Mouse (Mus musculus): Measurements from ENCODE around the gene Kcnh5.

The Kcnh5 gene

DNA sequence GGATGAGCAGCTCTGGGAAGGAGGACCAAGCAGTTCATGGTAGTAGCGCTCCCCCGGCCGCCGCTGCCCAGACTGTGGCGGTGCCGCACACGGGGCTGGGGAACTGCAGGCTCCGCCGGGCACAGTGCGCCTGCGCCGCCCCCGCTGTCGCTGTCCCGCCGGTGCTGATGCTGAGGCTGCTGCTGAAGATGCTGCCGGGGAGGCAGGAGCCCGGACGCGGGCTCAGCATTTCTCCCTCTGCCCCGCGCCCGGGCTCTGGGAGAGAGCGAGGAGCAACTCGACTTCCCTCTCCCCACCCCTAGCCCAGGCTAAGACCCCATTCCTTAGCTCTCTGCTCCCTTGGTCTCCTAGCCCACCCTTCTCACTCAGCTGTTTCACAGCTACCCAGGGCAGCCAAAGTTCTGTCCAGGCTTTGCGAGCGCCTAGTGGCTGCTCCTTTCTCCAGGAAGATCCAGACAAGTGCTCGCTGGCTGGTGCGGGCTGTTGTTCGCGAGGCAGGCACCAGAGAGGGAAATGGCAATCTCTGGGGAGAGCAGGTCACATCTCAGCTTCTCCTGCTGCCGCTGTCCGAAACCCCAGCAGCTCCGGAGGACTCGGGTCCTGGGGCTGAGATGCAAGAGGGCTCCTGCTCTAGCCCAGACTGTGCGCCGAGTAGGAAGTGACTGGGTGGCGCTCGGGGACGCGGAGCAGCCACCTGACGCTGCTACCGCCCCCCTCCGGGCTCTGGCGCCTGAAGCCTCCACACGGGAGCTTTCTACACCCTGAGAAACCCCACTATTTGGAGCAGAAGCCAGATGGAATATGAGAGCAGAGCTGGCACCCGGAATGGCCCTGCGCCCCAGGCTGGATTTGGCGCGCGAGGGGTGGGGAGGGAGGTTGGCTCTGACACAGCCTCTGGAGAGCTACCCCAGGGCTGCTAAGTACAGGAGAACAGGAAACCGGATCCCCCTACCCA is at the start of gene Kcnh5:
Gene Kcnh5 (minus strand): TSS at position 642 of the 955 bp plus-strand sequence.
- no peak for DNase-seq (ENCODE audit: low read depth)

DNA sequence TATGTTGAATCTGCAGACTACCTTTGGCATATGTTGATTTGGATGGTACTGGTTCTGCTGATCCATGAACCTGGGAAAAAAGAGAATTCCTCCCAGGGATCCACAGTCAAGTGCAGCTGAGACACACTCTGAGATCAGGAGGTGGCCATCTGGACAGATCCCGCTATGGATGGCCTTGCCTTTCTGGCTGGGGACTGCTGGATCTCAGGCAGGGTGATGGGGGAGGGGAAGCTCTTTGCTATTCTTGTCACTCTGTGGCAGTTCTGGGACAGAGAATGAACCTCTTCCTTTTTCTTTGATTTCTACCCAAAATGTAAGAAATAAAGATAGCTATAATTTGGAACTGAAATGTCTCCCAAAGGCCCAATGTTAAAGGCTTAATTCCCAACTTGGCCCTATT is 46.8 kb upstream of the Kcnh5 start:
- no peak for DNase-seq (ENCODE audit: low read depth)

DNA sequence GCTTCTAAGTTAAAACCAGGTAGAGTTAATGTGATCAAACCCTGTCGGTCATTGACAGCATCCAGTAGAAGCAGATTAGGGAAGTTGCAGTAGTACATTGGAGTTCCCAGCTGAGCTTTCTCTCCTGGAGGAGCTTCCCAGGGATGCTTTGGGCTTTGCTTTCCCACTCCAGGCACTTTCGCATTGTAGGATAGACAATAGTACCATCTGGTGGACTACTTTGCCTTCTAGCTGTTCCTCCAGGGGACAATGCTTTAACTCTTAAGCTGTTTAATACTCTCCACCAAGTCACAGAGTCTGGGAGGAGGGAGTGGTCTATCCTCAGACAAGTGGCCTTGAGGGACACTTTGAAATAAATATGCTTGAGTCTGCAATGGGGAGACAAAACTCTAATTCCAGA is 12.3 kb upstream of the Kcnh5 start:
- no peak for DNase-seq (ENCODE audit: low read depth)

DNA sequence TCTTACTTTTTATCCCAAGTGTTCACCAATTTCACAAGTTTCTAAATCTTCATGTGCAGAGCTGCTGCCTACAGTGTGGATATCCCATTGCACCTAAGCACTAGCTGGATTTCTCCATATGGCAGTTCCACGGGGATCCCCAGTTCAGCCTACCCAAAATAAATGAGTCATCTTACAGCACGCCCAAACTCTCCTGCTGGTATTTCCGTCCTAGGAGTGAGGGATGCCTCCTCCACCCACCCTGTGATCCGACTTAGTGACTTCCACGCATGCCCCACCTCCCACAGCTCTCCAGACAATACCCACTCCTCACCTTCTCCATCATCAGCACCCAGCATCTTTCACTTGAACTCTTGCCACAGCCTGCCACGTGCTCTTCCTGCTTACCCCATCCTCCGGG is 5.5 kb upstream of the Kcnh5 start:
- DNase-seq (ENCODE audit: low read depth): no peak

DNA sequence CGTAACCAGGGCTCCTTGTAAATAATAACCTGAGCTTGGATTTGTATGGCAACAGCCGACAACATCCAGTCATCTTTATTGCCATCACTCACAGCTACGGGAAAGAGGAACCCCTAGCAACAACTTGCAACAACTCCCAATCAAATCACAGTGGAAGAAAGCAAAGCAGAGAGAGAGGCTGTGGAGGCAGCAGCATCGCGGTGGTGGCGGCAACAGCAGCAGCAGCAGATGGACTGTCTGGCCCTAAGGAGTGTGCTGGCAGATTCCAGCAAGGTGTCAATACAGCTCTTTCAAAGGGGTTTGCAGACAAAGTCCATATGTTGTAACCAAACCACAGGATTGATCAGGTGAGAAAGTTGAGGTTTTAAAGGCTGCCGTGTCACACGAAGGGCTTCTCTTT is 2.4 kb upstream of the Kcnh5 start:
- DNase-seq (ENCODE audit: low read depth): no peak

DNA sequence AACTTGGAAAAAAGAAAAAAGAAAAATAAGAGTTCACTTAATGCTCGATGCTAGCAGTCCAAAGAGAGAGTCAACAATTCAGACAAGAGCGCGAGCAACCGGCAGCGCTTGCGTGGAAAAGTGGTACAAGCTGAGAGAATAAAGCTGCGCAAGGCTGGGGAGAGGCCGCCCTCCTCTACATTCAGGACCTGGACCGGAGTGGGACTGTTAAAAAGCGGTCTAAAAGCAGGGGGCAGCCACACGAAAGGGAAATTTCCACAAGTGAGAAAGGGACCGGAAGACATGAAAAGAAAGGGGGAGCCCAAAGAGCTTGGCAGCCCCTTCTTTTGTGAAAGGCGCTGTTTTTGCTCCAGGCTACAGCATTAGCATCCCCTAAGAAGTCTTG is 506 bp upstream of the Kcnh5 start:
- no peak for DNase-seq (ENCODE audit: low read depth)

DNA sequence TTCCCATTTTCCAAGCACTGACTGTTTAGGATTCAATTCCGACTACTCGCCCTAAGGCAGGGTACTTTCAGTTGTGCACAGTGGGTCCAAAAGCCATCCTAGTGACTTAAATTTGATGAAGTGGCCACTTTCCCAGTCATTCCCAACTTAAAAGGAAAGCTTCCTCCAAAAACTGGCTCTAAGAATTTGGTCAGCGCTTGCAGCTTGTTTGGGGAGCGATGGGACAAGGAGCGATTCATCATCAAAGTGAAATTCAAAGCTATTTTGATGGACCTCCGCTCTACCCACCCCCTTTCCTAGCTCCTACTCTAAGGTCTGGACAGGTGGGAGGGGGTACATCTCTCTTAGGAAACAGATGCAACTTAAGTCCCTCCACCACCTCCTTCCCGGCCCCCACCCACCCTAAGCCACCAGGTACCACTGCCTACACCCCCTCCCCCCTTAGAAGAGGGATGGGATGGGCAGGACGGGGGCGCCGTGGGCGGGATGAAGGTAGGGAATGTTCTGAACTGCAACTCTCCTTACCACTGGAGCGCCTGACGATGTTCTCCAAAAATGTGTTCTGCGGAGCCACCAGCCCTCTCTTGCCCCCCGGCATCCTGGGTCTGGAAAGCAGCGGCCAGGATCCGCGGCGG is 1.1 kb downstream of the Kcnh5 start:
- DNase-seq (ENCODE audit: low read depth): no peak

DNA sequence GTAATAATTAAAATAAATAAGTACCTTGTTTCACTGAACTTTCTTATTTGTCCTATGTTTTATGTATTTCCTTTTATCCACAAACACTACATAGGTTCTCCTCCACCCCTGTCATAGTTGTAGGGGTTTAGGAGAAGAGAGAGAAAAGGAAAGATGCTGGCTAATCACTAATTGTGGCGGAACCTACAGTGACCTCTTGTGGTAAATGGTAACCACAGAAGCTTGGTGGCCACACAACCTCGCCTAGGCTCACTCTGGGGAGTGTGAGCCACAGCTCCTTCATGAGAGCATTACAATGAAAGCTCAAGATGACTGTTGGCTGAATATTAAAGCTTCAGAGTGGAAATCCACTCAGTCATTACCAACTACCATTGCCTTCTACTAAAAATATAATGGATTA is 6.2 kb downstream of the Kcnh5 start:
- peak; percentile 48 for DNase-seq (ENCODE audit: low read depth)

DNA sequence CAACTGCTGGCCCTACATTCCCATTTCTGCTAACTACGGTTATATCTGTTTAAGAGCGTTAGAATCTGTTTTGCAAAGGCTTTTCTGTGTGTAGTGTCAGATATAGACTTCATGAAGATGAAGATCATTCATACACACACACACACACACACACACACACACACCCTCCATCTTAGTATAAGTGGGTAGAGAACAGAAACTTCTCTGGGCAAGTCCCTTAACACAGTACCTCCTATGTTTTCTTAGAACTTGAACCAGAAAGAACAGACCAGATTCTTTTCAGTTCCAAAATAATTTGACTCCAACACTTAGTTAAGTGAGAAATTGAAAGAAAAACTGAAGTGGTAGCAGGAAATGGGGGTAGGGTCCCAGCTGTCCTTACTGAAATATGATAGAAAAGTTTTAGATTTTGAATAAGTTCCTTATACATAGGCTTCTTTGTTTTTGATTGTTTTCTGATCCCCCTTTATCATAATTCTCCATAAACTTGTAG is 24.0 kb downstream of the Kcnh5 start:
- DNase-seq (ENCODE audit: low read depth): no peak

DNA sequence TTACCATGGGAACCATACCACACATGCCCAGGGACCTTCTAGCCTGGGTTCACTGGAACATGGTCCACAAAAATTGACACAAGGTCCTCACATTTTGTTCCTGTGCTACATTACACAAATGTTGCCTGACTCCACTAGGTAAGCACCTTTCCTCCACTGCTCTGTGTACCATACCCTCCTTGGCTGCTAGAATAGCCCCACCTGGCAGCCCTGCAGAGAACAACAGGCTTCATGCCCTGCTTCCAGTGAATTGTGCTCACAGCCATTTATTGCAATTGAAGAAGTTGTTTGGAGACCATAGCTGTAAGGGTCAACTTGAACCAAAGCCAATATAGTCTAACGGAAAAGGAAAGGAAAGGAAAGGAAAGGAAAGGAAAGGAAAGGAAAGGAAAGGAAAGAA is 37.3 kb downstream of the Kcnh5 start:
- DNase-seq (ENCODE audit: low read depth): no peak

DNA sequence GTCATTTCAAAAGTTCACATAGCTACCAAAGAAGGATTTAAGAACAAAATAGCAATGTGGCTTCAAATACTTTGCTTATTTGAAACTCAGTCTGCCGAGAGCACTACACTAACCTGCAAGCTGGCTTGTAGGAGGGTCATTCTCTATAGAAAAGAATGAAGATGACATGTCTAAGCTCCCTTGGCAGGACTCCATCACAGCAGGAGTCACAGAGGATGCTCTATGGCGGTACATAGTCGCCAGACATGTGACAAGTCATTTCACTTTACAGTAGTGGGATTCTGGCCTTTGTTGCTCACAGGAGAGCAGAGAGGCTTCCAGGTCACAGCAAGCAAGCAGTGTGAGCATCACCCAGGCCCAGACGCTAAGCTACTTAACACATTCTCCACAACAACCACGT is 85.2 kb downstream of the Kcnh5 start:
- no peak for DNase-seq (ENCODE audit: low read depth)

DNA sequence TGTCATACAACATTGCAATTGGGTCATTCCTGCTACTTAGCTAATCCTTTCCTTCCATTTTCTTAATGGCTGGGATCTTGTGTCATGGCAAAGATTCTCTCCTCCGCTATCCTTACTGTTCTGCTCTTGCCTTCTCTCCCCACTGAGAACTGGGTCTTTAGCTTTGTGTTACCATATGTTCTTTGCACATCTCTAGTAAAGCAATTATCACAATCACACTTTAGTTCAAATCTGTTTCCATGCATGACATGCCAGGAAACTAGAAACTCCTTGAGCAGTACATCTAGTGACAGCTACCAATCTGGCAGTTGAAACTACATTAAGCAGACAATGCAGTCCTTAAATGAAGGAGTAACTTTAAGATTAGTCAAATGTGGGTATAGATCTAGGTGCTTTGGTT is 86.2 kb downstream of the Kcnh5 start:
- DNase-seq (ENCODE audit: low read depth): no peak

DNA sequence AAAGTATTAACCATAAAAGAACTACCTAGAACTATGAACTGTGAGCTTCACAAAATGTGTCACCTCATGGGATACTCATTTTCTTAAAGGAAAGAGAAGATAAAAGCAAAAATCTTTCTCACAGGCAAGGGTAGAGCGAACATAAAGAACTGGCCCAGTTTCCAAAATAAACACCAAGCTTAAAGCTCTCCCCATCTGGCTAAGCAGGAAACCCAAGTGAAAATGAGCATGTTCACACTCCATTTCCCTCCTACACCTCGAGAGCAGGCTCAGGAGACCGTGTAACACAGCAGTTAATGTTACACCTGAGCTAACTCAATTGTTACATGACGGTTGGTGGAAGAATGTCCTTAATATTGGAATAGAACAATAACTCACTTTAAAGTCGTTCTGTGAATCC is 100.0 kb downstream of the Kcnh5 start:
- no peak for DNase-seq (ENCODE audit: low read depth)

DNA sequence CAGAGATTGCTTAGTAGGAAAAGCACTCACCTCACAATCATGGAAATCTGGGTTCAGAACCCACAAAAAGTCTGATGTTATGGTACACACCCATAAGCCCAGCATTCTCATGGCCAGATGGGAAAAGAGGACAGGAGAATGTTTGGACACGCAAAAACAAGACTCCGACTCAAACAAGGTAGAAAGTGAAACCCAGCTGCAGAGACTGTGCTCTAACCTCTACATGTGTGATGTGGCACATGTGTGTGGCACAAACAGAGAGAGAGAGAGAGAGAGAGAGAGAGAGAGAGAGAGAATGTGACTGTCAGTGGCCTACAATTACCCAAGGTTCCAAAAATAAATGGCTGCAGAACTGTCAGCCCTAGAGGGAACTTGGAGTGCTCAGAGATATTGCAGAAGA is 106.1 kb downstream of the Kcnh5 start:
- no peak for DNase-seq (ENCODE audit: low read depth)

DNA sequence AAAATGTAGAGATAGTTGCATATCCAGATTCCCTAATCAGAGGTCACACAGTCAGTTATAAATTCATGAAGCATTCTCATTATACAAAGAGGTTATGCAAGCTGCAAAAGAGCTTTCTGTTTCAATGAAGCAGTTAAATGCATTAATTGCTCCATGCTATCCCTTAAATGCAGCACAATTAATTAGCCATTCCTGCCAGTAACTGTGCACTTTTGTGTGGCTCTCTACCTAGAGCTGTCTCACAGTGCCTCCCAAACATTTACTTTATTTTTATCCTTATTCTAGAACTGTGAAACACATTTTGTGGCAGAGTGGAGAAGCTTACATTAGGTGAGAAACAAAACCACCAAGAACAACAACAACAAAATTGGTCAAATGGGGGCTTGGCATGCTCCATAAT is 114.6 kb downstream of the Kcnh5 start:
- DNase-seq (ENCODE audit: low read depth): no peak

DNA sequence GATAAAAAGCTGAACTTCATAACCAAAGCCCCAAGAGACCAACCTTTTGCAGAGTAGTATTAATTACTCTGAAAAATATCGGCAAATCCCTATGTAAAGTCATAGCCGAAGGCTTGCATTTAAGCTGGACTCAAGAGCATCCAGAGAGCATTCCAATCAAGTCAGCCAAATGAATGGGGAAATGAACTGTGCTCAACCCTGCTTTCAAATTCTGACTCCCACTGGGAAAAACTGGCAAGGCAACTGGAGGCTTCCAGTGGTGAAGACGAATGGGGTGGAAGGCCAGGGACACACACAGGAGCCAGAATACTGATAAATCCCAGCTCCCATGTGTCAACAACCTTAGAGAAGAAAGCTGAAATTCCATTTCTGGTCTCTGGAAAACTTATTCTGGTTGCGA is 115.4 kb downstream of the Kcnh5 start:
- DNase-seq (ENCODE audit: low read depth): no peak

DNA sequence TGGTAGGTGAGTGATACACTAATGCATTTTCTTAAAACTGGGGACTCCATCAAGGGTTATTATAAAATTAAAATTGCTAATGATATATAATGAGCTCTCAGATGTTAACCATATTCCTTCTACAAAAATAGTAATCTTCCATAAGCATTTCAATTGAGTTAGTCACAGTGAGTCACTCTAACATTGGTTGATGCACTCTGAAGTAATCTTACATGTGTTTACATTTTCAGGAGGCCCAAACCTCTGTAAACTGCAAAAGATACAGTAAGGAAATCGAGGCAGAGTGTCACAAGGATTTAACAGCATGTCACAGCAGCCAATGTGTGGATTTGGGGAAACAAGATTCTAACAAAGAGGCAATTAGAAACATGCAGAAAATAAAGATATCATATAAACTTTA is 123.4 kb downstream of the Kcnh5 start:
- DNase-seq (ENCODE audit: low read depth): no peak

DNA sequence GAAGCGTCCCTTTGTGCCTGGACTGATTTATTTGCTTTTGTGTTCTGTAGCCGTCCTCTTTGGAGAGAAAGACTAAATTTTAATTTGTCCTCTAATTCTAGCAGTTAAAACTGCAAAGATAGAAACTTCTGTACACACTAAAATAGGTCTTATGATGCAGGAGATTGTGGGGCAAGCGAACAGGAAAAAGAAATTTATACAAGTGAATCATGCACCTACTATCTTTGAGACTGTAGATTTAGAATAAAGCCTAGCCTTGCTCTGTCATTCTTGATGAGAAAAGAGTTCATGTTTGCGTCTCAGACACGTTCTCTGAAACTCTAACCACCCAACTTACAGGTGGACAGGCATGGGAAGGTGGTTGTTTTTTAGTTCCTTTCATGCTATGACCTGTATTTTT is 140.4 kb downstream of the Kcnh5 start:
- no peak for DNase-seq (ENCODE audit: low read depth)

DNA sequence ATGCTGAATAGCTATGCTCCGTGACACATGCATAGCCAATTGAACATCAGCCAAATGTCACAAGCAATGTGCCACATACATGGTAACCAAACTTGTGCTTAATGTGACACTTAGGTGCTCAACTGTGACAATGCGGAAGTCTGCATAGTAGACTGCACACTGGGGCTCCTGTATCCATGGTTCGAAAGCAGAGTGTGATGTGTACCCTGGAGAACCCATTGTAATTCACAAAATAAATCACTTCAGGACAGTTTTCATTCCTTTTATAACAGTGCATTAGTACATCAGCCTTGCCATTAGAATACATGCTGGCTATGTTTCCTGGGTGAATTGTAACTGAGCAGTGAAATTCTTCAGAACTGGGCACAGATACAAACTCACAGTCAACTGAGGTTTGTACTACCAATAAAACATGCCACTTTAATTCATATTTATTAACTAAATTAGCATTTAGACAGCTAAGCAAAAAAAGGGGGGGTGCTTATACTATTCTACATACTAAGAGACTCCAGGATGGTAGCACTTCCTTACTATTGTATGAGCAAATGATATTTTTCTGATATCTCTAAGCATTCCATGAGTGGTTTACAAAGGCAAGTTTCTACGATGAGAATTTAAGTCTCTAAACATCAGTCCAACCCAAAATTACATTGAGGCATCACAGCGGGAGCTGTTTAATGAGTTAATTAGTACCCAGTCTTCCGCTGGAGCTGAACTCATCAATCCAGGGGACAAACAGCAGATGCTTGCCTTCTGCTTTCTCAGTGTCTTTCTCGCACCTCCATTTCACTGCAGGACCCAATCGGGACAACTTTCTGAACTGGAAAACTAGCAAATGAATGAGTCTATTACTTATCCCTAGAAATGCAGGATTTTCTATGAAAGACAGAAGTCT is 144.9 kb downstream of the Kcnh5 start:
- DNase-seq (ENCODE audit: low read depth): no peak

DNA sequence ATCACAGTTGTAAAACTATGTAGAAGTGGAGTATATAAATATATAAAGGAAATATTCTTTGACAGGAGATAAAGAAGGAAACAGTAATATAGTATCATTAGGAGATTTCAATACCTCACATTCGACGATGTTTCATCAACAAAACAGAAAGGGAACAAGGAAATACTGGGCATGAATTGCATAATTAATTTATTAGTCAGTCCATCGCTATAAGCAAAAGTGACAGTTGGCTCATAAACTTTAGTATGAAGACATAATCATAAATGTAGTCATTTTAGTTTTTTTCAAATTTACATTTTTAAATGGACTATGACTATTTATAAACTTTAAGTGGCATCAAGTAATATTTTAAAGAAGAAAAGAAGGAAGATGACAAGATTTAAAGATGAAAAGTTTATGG is 205.9 kb downstream of the Kcnh5 start:
- no peak for DNase-seq (ENCODE audit: low read depth)

DNA sequence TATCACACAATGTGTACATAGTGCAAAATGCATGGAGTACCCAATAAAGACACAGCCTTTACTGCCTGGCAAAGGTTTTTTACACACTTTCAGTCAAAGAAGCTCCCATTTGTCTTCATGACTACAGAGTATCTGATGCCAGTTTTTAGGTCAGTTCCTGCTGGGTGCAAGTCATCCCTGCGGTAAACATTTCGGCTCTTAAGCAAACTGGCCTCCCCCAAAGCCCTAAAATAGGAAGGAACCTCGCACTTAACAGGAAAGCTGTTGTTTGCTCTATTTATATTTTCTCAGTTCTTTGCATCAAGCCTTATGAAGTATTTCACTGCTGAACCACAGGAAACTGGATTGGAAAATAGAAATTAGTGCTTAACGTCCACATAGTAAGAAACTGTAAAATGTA is 207.7 kb downstream of the Kcnh5 start:
- peak; percentile 21 for DNase-seq (ENCODE audit: low read depth)

DNA sequence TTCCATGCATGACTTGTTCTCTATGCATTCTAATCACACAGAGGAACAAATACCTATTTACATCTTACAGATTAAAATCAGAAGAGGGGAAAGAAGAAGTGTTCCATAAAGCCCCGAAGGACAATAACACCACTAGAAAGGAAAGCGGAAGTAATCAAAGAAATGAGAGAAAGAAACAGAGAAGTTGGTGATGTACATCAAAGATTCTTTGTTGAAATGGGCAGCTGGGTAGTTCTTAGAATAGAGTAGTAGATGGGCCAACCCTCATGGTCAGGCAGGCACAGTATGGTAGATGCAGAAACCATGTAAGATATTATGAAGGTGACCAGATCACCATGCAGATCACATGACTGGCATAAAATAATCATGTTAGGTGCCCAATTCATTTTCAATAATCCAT is 210.9 kb downstream of the Kcnh5 start:
- DNase-seq (ENCODE audit: low read depth): no peak

DNA sequence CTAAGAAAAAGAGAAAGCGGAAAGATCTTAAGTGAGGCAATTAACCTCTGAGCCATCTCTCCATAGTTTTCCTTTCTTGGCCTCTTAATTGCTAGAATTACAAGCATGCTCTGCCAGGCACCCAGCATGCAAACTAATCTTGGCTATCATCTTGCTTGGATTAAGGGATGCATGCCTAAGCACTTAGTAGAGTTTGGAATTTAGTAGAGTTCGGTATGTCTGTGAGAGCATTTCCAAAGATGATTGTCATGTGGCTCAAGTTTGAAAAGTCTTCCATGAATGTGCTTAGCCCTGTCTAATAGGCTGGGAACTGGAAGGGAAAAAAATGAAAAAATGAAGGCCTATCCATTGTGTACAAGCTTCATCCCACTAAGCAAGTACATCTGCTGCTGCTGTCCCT is 224.5 kb downstream of the Kcnh5 start:
- no peak for DNase-seq (ENCODE audit: low read depth)
